Mouse (Mus musculus) heart, postnatal 0 days (tissue): ENCODE results near the gene Itgav.

Experiments
- CTCF ChIP-seq: IDR thresholded peaks from 2 replicates; pipeline ENCODE4 v1.5.1; 2016; ENCODE audit warnings: antibody characterized with exemption, control low read depth, low read depth
- EP300 ChIP-seq: IDR thresholded peaks from 2 replicates; pipeline ENCODE4 v1.6.1; 2016; ENCODE audit warnings: antibody characterized with exemption, low read depth

GRCm38 (mm10) chr2:83700667-83701066 is 23.5 kb upstream of the Itgav start:
- TF ChIP-seq CTCF (no peak), EP300 (no peak)
